Mouse (Mus musculus) E14TG2a.4 (cell line): ENCODE data around the gene Tlcd1.

Experiments
- CTCF ChIP-seq: conservative IDR thresholded peaks from 2 replicates; pipeline ENCODE4 v1.5.1; 2014; ENCODE audit warnings: low read length
- NANOG ChIP-seq: IDR thresholded peaks from 2 replicates; pipeline ENCODE4 v1.6.1; 2014; ENCODE audit warnings: borderline replicate concordance, low read length, mixed read lengths

GRCm38 (mm10) chr11:78170306-78170705 lies 6.2 kb upstream of the Tlcd1 start:
- TF ChIP-seq CTCF, result no peak
- no peak for TF ChIP-seq NANOG
